Mouse (Mus musculus): ENCODE data around the gene Zfp648.

Zfp648 gene

DNA sequence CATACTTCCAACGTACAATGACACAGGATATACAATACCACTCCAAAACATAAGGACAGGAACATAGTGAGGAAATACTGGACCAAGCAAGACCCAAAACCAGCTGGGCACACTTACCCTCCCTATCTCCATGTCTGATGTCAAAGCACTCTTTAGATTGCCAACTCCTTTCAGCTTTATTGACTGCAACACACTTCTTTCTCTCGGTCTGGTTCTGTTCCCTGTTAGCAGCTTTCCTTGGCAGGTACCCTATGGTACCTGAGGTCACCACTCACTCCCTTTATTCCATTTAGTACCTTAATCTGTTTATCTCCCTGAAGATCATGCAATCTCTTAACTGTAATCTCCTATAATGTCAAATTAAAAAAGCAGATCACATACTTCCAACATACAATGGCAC, 19.0 kb downstream of the Zfp648 start:
- no peak for DNase-seq (ENCODE audit: extremely low spot score)

DNA sequence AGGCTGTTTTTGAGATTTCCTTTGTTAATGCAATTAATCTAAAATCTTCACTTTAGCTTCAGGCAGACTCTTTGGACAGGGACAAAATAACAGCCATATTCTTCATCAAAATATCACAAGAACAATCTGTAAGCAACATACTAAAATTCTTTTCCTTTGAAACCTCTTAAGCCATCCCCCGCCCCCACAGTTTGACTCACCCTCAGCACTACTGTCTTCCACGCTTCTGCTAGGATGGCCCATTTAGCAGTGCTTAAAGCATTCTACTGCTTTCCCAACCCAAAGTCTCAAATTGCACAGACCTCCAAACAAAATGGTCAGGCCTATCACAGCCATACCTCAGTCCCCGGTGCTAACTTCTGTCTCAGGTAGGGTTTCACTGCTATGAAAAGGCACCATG, 19.6 kb downstream of the Zfp648 start:
- no peak for DNase-seq (ENCODE audit: extremely low spot score)

DNA sequence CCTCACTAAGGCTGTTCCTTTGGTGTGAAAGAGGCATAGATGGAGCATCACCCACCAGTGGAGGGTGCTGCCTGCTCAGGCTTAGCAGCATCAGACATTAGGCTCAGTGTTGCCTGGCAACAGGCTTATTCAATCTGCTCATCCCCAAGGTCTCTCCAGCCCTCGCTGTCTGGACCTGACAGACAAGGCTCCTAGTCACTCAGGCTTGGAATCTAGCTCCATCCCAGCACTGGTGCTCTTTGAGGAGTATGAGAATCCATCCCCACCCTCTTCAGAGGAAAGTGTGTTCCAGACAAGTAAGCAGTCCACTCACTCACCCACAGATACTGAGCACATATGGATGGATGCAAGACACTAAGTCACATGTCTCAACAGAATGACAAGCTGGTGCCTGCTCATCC, 22.8 kb downstream of the Zfp648 start:
- DNase-seq (ENCODE audit: extremely low spot score) = no peak

DNA sequence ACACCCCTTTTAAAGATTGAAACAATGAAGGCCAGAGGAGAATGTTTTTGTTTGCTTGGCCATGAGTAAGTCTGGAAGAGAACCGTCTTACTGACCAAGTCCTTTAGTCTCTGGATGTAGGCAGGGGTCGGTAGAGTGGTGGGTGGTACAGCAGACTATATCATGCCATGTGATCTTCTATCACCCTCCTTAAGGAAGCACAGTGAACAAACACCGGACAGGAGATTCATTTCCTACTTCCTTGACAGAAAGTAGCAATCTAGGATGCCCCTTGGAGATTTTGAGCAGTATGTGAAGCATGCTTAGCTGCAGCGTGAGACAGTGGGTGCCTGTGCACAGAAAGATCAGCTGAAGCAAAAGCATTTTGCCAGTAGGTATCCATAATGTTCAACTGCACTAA, 31.6 kb downstream of the Zfp648 start:
- DNase-seq (ENCODE audit: extremely low spot score) = no peak

DNA sequence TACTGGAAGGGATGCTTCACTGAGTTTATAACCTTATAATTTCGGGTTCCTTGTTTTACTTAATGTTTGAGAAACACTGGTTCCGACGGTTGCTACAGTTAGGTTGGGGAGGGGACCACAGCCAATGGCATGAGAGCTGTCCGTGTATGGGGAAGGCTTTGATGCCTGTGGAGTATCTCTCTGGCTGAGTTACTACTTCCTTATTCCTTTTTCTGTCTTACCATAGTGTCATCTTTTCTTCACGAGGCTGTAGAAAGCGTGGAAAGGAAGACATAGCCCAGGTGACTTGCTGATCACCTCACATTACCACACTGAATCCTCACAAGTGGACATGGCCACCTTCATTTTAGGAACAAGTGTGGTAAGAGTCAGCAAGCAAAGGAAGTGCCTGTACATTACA, 32.0 kb downstream of the Zfp648 start:
- no peak for DNase-seq (ENCODE audit: extremely low spot score)

DNA sequence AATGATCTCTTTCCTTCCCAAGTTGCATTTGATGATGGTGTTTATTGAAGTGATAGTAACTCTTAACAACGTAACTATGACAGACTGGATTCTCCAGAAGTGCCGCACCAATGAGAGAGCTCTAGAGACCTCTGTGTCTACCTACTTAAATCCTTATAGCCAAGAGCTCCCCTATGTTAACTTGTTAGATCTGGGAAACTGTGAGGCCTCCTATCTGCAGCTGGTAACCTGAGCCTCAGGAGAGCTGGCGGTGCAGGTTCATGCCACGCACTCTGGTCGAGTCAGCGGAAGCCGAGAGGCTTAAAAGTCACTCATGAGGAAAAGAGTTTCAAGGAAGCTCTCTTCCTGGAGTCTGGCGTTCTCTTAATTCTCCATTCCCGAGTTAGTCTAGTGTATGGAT, 33.8 kb downstream of the Zfp648 start:
- DNase-seq (ENCODE audit: extremely low spot score) = no peak

DNA sequence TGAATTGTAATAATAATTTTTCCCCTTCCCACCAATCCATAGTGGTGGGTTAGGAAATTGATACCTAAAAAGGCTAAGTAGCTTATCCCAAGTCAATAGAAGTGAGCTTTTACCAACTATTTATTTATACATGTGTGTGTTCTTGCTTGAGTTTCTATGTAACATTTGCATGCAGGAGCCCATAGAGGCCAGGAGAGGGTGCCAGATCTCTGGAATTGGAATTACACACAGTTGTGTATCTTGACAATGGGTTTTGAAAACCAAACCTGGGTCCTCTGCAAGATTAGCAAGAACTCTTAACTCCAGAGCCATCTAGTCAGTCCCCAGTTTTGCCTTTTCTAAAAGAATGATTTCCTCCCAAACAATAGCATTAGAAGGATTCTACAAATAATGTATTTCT, 37.9 kb downstream of the Zfp648 start:
- no peak for DNase-seq (ENCODE audit: extremely low spot score)

DNA sequence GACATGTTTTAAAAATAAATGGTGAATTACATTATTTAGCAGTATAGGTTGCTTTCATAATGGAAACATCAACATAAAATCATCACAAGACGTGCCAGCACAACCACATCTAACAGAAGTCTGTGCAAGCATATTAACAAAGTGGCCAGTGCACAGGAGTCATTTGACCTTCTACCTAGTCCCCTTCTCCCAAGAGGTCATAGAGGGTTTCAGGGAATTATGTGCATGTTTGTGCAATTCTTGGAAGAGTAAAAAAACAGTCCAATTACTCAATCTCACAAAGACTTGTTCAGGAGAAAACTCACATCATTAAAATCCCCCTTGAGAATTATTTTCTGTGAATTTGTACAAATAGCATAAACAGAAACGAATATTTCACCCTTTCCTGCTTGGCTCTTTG, 50.2 kb downstream of the Zfp648 start:
- no peak for DNase-seq (ENCODE audit: extremely low spot score)

DNA sequence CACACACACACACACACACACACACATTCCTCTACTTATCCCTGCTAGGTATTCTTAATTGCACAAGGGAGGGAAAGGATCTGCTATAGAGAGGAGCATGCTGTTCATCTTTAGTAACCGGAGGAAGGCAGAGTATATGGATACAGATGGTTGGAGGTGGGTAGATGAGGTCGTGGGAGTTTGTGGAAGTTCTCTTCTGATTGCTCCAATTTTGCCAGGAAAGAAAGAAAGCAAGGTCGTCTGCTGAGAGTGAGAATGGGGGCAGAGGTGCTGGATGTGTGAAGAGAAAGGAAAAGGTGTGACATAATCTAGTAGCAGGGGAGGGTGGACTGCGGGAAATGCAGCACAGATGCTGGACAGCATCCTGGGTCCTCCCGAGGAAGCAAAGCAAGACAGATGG, 51.8 kb downstream of the Zfp648 start:
- no peak for DNase-seq (ENCODE audit: extremely low spot score)
